Mouse (Mus musculus) bone marrow macrophage, adult 2 months (primary cell): ENCODE data around the gene Sox5. TPM values are rescaled to one million over a fixed set of nuclear protein-coding genes. Genes with fewer than 3 reads are reported as not detected.
"Not testable (repeated sequence)": the region's sequence is repeated elsewhere in the genome, so short reads cannot be mapped to it uniquely, and the experiment has no call there.

Experiments
- H3K27ac ChIP-seq: 2 replicates; pipeline ENCODE4 v1.5.1; 2012; ENCODE audit warnings: low read depth, low read length; ENCODE audit not compliant: insufficient read depth
- H3K4me1 ChIP-seq: 2 replicates; pipeline ENCODE4 v1.6.1; 2012; ENCODE audit warnings: low read length; ENCODE audit not compliant: control insufficient read depth, insufficient read depth
- H3K4me3 ChIP-seq: 2 replicates; pipeline ENCODE4 v1.5.1; 2012; ENCODE audit warnings: mild to moderate bottlenecking, low read length, moderate library complexity; ENCODE audit not compliant: insufficient read depth
- CTCF ChIP-seq: IDR thresholded peaks from 2 replicates; pipeline ENCODE4 v1.5.1; 2012; ENCODE audit warnings: low read depth, mild to moderate bottlenecking, low read length, moderate library complexity
- POLR2A ChIP-seq: IDR thresholded peaks from 2 replicates; pipeline ENCODE4 v1.6.1; 2012; ENCODE audit warnings: mild to moderate bottlenecking, low read depth, low read length, borderline replicate concordance
- polyA plus RNA-seq: library from polyadenylated mRNA; stranded (reverse); fragments of >200 nt; gene quantifications from 2 replicates; pipeline ENCODE4 v1.2.4, GENCODE M21; 2012; ENCODE audit not compliant: missing spikeins, insufficient read depth, insufficient read length

Gene Sox5
- polyA plus RNA-seq, 1 experiment, result 0.58 TPM

DNA sequence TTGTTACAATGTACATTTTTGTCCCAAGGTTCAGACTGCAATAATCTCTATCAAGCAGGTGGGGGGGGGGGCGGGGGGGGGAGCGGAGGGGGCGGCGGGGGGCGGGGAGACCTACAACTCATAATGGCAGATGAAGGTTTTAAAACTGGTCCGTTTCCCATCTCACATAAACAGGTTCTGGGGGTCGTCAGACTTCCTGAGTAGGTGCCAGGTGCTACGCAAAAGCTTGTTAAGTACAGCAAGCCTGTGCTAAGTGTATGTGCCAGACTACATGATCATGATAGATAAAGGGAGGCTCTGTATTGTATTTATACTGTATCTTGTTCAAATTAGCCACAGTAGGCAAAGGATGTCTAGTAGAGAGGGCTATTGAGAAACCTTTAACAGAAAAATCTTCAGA lies 498.6 kb downstream of the Sox5 start:
- no peak overlapping the region for H3K27ac ChIP-seq
- H3K4me1 ChIP-seq, result no peaks in the 10 kb centered on the region
- TF ChIP-seq CTCF, result no peak
- no peak for TF ChIP-seq POLR2A
- H3K4me3 ChIP-seq, result no peak overlapping the region

- no peaks in the 10 kb centered on the region for H3K4me1 ChIP-seq
- no peak for TF ChIP-seq POLR2A
- TF ChIP-seq CTCF, result no peak
- no peak overlapping the region for H3K4me3 ChIP-seq
Observed at GRCm38 (mm10) chr6:144282756-144283155, 499.0 kb downstream of the Sox5 start.

GRCm38 (mm10) chr6:144281661-144282060 lies 500.1 kb downstream of the Sox5 start:
- no peak overlapping the region for H3K4me3 ChIP-seq
- TF ChIP-seq POLR2A, result no peak
- no peak for TF ChIP-seq CTCF
- H3K4me1 ChIP-seq, result no peaks in the 10 kb centered on the region
- no peak overlapping the region for H3K27ac ChIP-seq

More at GRCm38 (mm10) chr6:144282756-144283155, 499.0 kb downstream of the Sox5 start:
- H3K27ac ChIP-seq, result no peak overlapping the region

DNA sequence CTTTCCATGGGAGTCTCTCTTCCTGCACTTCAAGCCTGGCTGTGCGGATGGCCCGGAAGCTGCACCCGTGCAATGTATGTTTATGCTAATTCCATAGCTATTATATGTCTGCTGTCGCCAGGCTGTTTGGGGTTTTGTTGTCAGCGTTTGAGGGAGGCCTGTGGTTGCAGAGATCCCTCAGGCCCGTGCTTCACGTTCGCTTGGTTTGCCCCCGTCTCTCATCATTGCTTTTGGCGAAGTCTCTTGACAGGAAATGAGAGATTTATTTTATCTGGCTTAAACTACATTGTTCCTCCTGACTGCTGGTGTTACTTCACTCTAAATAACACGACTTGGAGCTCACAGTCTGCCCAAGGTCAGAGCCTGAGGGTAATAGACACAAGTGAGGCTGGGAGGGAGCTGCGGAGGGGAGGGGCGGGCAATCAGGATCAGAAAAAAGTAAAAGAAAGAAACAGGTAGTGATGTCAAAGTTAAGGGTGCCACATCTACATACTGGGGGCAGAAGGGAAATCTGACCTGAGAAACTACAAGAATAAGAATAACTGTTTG lies 503.2 kb downstream of the Sox5 start:
- Histone ChIP-seq H3K4me3 (no peak overlapping the region), H3K27ac (no peak overlapping the region), H3K4me1 (no peaks in the 10 kb centered on the region)
- TF ChIP-seq POLR2A (no peak), CTCF (no peak)

DNA sequence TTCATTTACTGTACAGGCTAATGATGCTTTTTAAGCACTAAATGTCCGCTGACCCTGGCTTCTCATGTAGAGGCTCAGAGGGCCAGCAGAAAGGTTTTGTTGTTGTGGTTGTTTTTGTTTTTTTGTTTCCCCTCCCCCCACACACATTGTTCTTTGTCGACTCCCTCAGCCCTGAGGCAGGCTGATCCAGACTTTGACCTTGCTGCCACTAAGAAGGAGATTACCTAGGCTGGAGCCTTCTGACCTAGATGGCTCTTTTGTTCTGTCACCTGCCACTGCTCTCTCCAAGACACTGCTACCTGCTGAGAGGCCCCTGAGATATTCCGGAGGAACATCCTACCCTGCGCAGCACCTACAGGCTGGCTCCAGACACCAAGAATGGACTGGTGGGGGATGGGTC lies 508.4 kb downstream of the Sox5 start:
- H3K4me1 ChIP-seq, H3K27ac ChIP-seq, H3K4me3 ChIP-seq: not testable (repeated sequence)

DNA sequence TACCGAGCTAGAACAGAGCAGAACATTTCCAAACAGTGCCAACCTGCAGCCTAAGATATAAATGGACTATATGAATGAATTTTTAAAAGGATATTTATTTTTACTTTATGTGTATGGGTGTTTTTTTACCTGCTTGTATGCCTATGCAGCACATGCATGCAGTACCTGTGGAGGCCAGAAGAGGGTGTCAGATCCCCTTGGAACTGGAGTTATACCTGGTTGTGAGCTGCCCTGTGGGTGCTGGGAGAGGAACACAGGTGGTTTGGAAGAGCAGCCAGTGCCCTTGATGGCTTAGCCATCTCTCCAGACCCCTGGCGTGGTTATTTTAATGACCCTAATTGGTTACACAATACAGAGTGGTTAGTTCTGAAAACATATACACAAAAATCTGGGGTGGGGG lies 510.5 kb downstream of the Sox5 start:
- Histone ChIP-seq H3K4me3 (no peak overlapping the region), H3K4me1 (no peaks in the 10 kb centered on the region), H3K27ac (no peak overlapping the region)
- TF ChIP-seq POLR2A (no peak), CTCF (no peak)

DNA sequence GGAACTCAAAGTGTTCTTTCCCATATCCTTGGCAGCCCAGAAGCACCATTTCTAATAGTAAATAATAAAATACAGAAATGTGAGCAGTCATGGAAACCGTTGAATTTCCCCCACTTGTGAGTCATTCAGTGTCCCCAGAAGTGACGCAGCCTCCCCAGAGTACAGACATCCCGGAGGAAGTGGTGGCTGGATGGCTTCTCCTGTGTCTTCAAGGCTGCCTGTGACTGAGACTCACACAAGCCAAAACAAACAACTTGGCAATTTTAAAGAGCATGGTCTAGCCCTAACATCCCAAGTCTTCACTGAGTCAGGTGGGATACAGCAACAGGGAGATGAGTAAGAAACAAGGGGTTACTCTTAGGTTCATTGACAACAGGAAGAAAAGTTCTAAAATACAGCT lies 511.5 kb downstream of the Sox5 start:
- Histone ChIP-seq H3K4me3 (no peak overlapping the region), H3K27ac (no peak overlapping the region), H3K4me1 (no peaks in the 10 kb centered on the region)
- TF ChIP-seq CTCF (no peak), POLR2A (no peak)

- no peak overlapping the region for H3K27ac ChIP-seq
- no peak for TF ChIP-seq CTCF
- TF ChIP-seq POLR2A, result no peak
- no peak overlapping the region for H3K4me3 ChIP-seq
- no peaks in the 10 kb centered on the region for H3K4me1 ChIP-seq
Observed at GRCm38 (mm10) chr6:144269666-144270065, 512.1 kb downstream of the Sox5 start.

GRCm38 (mm10) chr6:144265752-144266151 lies 516.0 kb downstream of the Sox5 start:
- TF ChIP-seq CTCF (no peak), POLR2A (no peak)
- Histone ChIP-seq H3K4me3 (no peak overlapping the region), H3K27ac (no peak overlapping the region), H3K4me1 (no peaks in the 10 kb centered on the region)

DNA sequence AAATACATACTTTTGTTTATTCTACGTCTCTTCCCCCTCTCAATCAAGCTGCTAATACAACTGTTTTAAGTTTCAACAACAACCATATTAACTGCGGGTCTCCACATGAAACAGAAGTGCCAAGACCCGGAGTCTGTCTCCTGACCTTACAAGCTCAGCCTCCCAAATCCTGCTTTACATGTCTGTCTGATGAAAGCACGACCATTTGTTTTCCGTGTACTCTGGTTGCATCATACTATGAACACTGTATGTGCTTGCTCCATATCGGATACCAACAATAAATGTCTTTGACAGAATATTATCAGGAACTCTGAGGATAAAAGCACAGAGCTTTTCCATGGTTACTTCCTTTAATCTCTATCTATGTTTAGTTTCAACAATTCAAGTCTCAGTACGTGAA lies 516.8 kb downstream of the Sox5 start:
- no peak overlapping the region for H3K4me3 ChIP-seq
- TF ChIP-seq CTCF, result no peak
- no peak for TF ChIP-seq POLR2A
- H3K27ac ChIP-seq, result no peak overlapping the region
- H3K4me1 ChIP-seq, result no peaks in the 10 kb centered on the region
